Mouse (Mus musculus) midbrain, postnatal 0 days (tissue): ENCODE data around the gene Serpinb13. TPM values are rescaled to one million over a fixed set of nuclear protein-coding genes. Genes with fewer than 3 reads are reported as not detected.

Experiments used
- ATAC-seq: fragments of 200-750 bp; cut with Nextera tagmentation; 2 replicates; pipeline ENCODE4 v1.8.0; 2017; ENCODE audit warnings: moderate number of reproducible peaks, mild to moderate bottlenecking, moderate TSS enrichment, moderate library complexity; ENCODE audit not compliant: low FRiP score
- DNase-seq: peaks from one replicate; pipeline ENCODE4 v3.0.0-alpha.2; 2015; ENCODE audit warnings: low spot score
- H3K27ac ChIP-seq: fragments of 300-500 bp; sonication (generic); 2 replicates; pipeline ENCODE4 v1.5.1; 2014; ENCODE audit warnings: low read depth, mild to moderate bottlenecking, low read length, mixed read lengths
- H3K27me3 ChIP-seq: fragments of 300-500 bp; sonication (generic); 2 replicates; pipeline ENCODE4 v1.6.1; 2014; ENCODE audit warnings: low read length, control low read depth, mixed read lengths; ENCODE audit not compliant: insufficient read depth
- H3K36me3 ChIP-seq: fragments of 300-500 bp; sonication (generic); 2 replicates; pipeline ENCODE4 v1.6.1; 2014; ENCODE audit warnings: low read length, control low read depth, mixed read lengths; ENCODE audit not compliant: insufficient read depth
- H3K4me1 ChIP-seq: fragments of 300-500 bp; sonication (generic); 2 replicates; pipeline ENCODE4 v1.6.1; 2014; ENCODE audit warnings: mild to moderate bottlenecking, control low read depth, antibody characterized with exemption, low read length, mixed read lengths; ENCODE audit not compliant: insufficient read depth
- H3K4me2 ChIP-seq: fragments of 300-500 bp; sonication (generic); 2 replicates; pipeline ENCODE4 v1.6.1; 2014; ENCODE audit warnings: low read depth, mild to moderate bottlenecking, low read length, mixed read lengths; ENCODE audit not compliant: poor library complexity, severe bottlenecking
- H3K4me3 ChIP-seq: fragments of 300-500 bp; sonication (generic); 2 replicates; pipeline ENCODE4 v1.5.1; 2014; ENCODE audit warnings: low read depth, mild to moderate bottlenecking, low read length, moderate library complexity
- H3K9ac ChIP-seq: fragments of 300-500 bp; sonication (generic); replicated peaks from 2 replicates; pipeline ENCODE4 v1.6.1; 2014; ENCODE audit warnings: mild to moderate bottlenecking, low read length, moderate library complexity, mixed read lengths; ENCODE audit not compliant: poor library complexity, severe bottlenecking
- H3K9me3 ChIP-seq: fragments of 300-500 bp; sonication (generic); 2 replicates; pipeline ENCODE4 v1.6.1; 2016; ENCODE audit warnings: low read length, control low read depth
- CTCF ChIP-seq: IDR thresholded peaks from 2 replicates; pipeline ENCODE4 v1.5.1; 2016; ENCODE audit warnings: antibody characterized with exemption, mild to moderate bottlenecking
- WGBS: fragments of 180-500 bp; shearing (Covaris S2); extraction: QIAGEN DNeasy Blood & Tissue Kit; methylation state at CpG from one replicate; pipeline ENCODE4 v1.1.7; 2014; 5-methylcytosine and 5-hydroxymethylcytosine counted together
- polyA plus RNA-seq: library from polyadenylated mRNA; unstranded; fragments of >200 nt; fragmentation: Nextera tagmentation; extraction: Ambion mirVana; gene quantifications from 2 replicates; pipeline ENCODE4 v1.2.1, GENCODE M21; 2015
- total RNA-seq: library from RNA; depleted of rRNA; stranded (reverse); fragments of >200 nt; gene quantifications from 2 replicates; pipeline ENCODE4 v1.2.3, GENCODE M21; 2014; rRNA removed

Gene Serpinb13
- total RNA-seq (not detected in 2 replicates), polyA plus RNA-seq (not detected in 2 replicates)

DNA sequence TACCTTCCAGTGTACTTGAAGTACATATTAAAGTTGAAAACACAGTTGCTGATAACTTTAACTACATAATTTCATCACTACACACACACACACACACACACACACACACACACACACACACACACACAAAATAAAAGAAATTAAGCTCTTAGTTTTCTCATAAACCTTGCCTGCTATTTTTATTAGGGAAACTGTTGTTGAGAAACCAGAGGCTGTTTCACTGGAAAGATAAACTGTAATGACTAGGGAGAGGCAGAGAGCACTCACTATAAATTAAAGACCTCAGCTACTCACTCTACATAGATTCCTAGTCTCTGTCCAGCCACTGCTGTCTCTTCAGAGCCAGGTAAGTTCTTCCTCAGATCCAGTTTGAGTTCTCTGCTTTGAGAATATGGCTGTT lies at the start of gene Serpinb13:
Gene Serpinb13, plus strand, starts transcription at position 301 of the 400 bp plus-strand sequence.
- Histone ChIP-seq H3K9ac (no peak within 1 kb of the TSS), H3K36me3 (no peaks in the 10 kb centered on the region), H3K9me3 (no peaks in the 10 kb centered on the region), H3K4me1 (no peaks in the 10 kb centered on the region), H3K27ac (no peak within 1 kb of the TSS), H3K27me3 (no peaks in the 10 kb centered on the region), H3K4me3 (no peak within 1 kb of the TSS), H3K4me2 (no peak within 1 kb of the TSS)
- ATAC-seq, result no peak
- no peak for DNase-seq
- no peak for TF ChIP-seq CTCF

DNA sequence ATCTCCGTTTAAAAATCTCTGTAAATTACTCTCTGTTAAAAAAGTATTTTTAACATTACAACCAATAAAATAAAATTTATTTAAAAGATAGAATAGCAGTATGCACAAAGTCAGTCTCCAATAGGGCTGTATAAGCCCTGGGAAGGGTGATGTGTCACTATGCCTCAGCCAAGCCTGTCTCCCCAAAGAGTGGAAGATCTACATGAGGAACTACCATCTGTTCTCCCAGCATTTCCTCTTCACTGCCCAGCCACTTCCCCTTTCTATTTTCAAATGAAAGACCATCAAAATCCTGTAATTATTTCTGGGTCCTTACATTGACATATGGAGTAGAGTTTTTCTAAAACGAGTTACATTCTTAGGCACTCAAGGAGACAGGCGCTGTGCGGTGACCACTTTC lies 48.8 kb upstream of the Serpinb13 start:
- Histone ChIP-seq H3K4me2 (no peak overlapping the region), H3K9me3 (no peaks in the 10 kb centered on the region), H3K27me3 (no peaks in the 10 kb centered on the region), H3K27ac (no peak overlapping the region), H3K9ac (no peak overlapping the region), H3K4me3 (no peak overlapping the region), H3K36me3 (no peaks in the 10 kb centered on the region), H3K4me1 (no peaks in the 10 kb centered on the region)
- TF ChIP-seq CTCF, result no peak
- ATAC-seq (no peak), DNase-seq (no peak)
- 87% methylated on average over 4 of the region's 4 CpGs for WGBS

DNA sequence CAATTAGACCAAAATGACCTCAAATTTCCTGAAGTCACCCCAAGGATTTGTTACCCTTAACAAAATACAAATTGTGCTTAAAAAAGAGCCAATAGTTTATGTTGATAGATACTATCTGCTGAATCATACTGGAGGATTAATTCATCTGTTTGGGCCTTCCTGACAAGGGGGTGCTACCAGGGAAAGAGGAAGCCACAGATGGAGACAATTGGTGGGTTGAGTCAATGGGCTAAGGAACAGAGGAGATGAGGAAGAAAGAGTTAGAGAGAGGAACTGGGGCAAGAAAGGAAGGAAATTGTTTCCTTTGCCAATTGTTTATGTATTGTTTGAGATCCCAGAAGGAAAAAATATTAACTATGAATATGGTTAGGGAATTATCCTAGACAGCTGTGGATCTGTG lies 47.1 kb upstream of the Serpinb13 start:
- no peak for ATAC-seq

DNA sequence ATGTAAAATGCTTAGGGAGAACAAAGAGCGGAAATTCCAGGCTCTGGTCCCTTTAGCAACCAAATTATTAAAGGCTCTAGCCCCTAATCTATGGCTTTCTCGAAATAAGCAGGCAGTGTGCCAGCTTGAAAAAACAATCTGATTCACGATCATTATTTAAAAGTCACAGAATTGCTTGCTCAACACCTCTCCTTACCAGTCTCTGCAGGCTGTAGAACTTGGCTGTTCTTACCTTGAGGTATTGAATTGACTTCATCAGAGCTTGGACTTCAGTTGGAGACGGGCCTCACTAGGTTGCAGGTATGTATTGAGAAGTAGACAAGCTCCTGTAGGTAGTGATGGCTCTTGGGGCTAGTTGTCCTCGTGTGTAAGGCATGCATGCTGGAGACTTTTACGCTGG lies 46.5 kb upstream of the Serpinb13 start, which contains the start of gene Serpinb12:
Gene Serpinb12, plus strand, starts transcription at position 185 of the 400 bp plus-strand sequence.
- no peaks in the 10 kb centered on the region for H3K36me3 ChIP-seq
- no peak for TF ChIP-seq CTCF
- ATAC-seq, result no peak
- no peaks in the 10 kb centered on the region for H3K4me1 ChIP-seq
- no peak within 1 kb of the TSS for H3K4me3 ChIP-seq
- no peak within 1 kb of the TSS for H3K4me2 ChIP-seq
- H3K9ac ChIP-seq, result no peak within 1 kb of the TSS
- no peaks in the 10 kb centered on the region for H3K27me3 ChIP-seq
- DNase-seq, result no peak
- no peak within 1 kb of the TSS for H3K27ac ChIP-seq
- WGBS, result 78% methylated on average over 6 of the region's 6 CpGs
- H3K9me3 ChIP-seq, result no peaks in the 10 kb centered on the region

More for the DNA sequence above, 47.1 kb upstream of the Serpinb13 start:
- Histone ChIP-seq H3K9me3 (no peaks in the 10 kb centered on the region), H3K36me3 (no peaks in the 10 kb centered on the region), H3K9ac (no peak overlapping the region), H3K27ac (no peak overlapping the region), H3K27me3 (no peaks in the 10 kb centered on the region), H3K4me1 (no peaks in the 10 kb centered on the region), H3K4me3 (no peak overlapping the region), H3K4me2 (no peak overlapping the region)
- no peak for TF ChIP-seq CTCF
- DNase-seq, result no peak

DNA sequence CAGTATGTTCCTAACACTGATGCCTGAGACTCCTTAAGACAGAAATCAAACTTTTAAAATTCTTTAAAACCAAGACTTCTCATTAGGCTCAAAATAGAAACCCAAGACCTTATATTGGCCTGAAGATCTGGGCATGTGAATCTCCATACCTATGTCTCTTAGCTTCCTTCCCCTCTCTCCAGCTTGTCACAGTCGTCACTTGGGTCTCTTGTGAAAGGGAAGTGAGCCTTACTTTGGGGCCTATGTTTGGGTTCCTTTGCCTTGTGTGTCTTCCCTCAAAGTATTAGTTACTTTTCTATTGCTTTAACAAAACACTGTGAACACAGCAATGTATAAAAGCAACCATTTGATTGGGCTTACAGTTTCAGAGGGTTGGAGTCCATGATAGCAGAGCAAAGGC lies 33.6 kb upstream of the Serpinb13 start:
- Histone ChIP-seq H3K9ac (no peak overlapping the region), H3K9me3 (no peaks in the 10 kb centered on the region), H3K4me2 (no peak overlapping the region), H3K27me3 (no peaks in the 10 kb centered on the region), H3K4me3 (no peak overlapping the region), H3K36me3 (no peaks in the 10 kb centered on the region), H3K27ac (no peak overlapping the region), H3K4me1 (no peaks in the 10 kb centered on the region)
- no peak for DNase-seq
- TF ChIP-seq CTCF, result no peak
- no peak for ATAC-seq
- WGBS, result 85% methylated on average over 1 of the region's 1 CpGs

DNA sequence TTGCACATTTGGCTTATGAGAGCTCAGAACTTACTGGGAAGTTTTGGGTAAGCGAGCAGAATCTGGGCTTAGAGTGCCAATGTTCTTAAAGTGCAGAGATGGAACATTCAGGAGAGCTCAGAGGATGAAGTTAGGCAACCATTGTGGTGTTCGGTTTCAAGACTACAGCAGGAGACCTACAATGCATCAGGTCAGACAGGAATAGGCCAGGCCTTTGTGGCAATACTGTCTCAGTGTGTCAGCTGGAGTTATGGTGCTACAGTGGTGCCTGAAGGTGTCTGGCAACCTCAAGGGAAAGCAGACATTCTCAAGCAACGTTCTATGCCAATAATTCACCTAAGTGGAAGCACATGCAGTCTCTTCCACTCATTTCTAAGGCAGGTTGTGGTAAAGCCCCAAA lies 20.8 kb upstream of the Serpinb13 start:
- no peak overlapping the region for H3K4me2 ChIP-seq
- TF ChIP-seq CTCF, result no peak

More for the DNA sequence above, 20.8 kb upstream of the Serpinb13 start:
- Histone ChIP-seq H3K4me3 (no peak overlapping the region), H3K27me3 (no peaks in the 10 kb centered on the region), H3K36me3 (no peaks in the 10 kb centered on the region), H3K9me3 (no peaks in the 10 kb centered on the region), H3K4me1 (no peaks in the 10 kb centered on the region), H3K9ac (no peak overlapping the region), H3K27ac (no peak overlapping the region)
- WGBS, result 85% methylated on average over 3 of the region's 3 CpGs
- DNase-seq (no peak), ATAC-seq (no peak)
